Mouse (Mus musculus) megakaryocyte, adult 5-6 weeks (primary cell): Measurements from ENCODE around the gene Nsun3. TPM values are rescaled to one million over a fixed set of nuclear protein-coding genes. Genes with fewer than 3 reads are reported as not detected.
"Not testable (repeated sequence)": the region's sequence is repeated elsewhere in the genome, so short reads cannot be mapped to it uniquely, and the experiment has no call there.

Experiments used
- ATAC-seq: 2 replicates; pipeline ENCODE4 v1.8.0; 2016; ENCODE audit warnings: mild to moderate bottlenecking, inconsistent platforms; ENCODE audit not compliant: poor library complexity, severe bottlenecking
- total RNA-seq, 2 experiments: library from RNA; stranded (forward) in 1 of 2; stranded (reverse) in 1 of 2; fragments of 153-499, 151-499 nt in 1 of 2; fragments of 221-1000, 200-1000 nt in 1 of 2; gene quantifications; 2 replicates each; pipeline versions ENCODE4 v1.2.3 to v1.2.4; 2015 to 2017

Gene Nsun3
- total RNA-seq, 2 experiments from 2014 or later = 14.9 to 51.5 TPM

- ATAC-seq = no peak
Observed at GRCm38 (mm10) chr16:62753597-62753996, 33.0 kb downstream of the Nsun3 start.

- ATAC-seq = no peak
Observed at GRCm38 (mm10) chr16:62753079-62753478, 33.5 kb downstream of the Nsun3 start.

GRCm38 (mm10) chr16:62745875-62746274 lies 40.7 kb downstream of the Nsun3 start:
- ATAC-seq = peak; percentile 84

- ATAC-seq = no peak
Observed at GRCm38 (mm10) chr16:62734359-62734758, 52.3 kb downstream of the Nsun3 start.

- ATAC-seq = no peak
Observed at GRCm38 (mm10) chr16:62730291-62730690, 56.3 kb downstream of the Nsun3 start.

GRCm38 (mm10) chr16:62729846-62730245 lies 56.8 kb downstream of the Nsun3 start:
- no peak for ATAC-seq

- not testable (repeated sequence) for ATAC-seq
Observed at GRCm38 (mm10) chr16:62718255-62718654, 68.4 kb downstream of the Nsun3 start.

- ATAC-seq = no peak
Observed at GRCm38 (mm10) chr16:62690436-62690835, 96.2 kb downstream of the Nsun3 start.

- ATAC-seq = no peak
Observed at GRCm38 (mm10) chr16:62686073-62686472, 100.5 kb downstream of the Nsun3 start.

- no peak for ATAC-seq
Observed at GRCm38 (mm10) chr16:62685494-62685893, 101.1 kb downstream of the Nsun3 start.

Other genes with a start within 250 kb of the Nsun3 start
- not detected in 2 replicates for gene Stx19, start 27.9 kb upstream of the Nsun3 start, total RNA-seq (2015)
- gene Stx19, start 27.9 kb upstream of the Nsun3 start, total RNA-seq (2017) = not detected in 2 replicates
- 9.1 and 10.1 TPM in 2 replicates for gene Arl13b, start 60.2 kb upstream of the Nsun3 start, total RNA-seq (2015)
- gene Arl13b, start 60.2 kb upstream of the Nsun3 start, total RNA-seq (2017) = 8.5 and 9.6 TPM in 2 replicates
- 22.6 and 24.1 TPM in 2 replicates for gene Pros1, start 67.5 kb upstream of the Nsun3 start, total RNA-seq (2015)
- gene Pros1, start 67.5 kb upstream of the Nsun3 start, total RNA-seq (2017) = 31.0 and 36.0 TPM in 2 replicates